15 mouse cellular contexts compared by ENCODE assay signal in the genomic region with DNA sequence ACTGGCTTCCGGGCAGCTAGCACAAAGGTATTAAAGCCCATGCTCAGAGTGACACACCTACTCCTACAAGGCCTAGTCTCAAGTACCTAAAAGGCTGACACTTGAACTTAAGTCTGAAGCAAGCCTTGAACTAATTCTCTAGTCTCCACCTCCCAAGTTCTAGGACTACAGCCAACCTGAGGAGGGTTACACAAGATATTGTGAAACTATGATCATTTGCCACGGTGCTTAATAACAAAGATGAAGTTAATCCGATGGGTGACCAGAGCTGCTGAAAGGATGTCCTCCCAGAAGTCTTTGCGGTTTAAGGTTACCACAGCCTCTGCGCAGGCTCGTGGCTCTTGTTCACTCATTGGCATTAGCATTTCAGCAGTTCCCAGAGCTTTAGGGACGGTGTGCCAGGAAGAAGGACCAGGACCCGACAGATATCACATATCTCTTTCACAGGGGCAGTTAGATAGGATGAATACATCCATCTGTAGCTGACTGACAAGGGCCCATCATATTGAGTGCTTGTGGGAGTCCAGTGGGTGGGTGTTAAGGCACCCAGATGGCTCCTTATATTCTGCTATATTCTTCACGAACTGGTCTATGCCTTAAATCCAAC. TPM values are rescaled to one million over a fixed set of nuclear protein-coding genes. Genes with fewer than 3 reads are reported as not detected.
A peak's percentile ranks its signal among the peaks of the same experiment; 100 is the strongest.
DNase-seq lines count a peak whose midpoint lies in the region; ATAC-seq and TF ChIP-seq lines count a peak whose summit lies in the region.
"Had no signal": no experiment of that assay in that cellular context is flagged by ENCODE, and none has a peak within 500 bp of the region (broad histone marks: within the 10 kb centered on the region; RNA-seq: fewer than 3 reads in every experiment).

No protein-coding gene starts in this region.

- ATAC-seq in liver, embryonic 12.5 days = peak; percentile 83
- ATAC-seq in midbrain, postnatal 0 days (ENCODE audit: low FRiP score) = no peak
- no peak for ATAC-seq in midbrain, embryonic 15.5 days (replicated peaks)
- no peak for ATAC-seq in hindbrain, embryonic 12.5 days (ENCODE audit: low FRiP score)
- ATAC-seq: forebrain, postnatal 0 days had no signal

- peak; percentile 65 for DNase-seq in lung, postnatal 36 days
- no peak for DNase-seq in lung, adult 2 months
- peak; percentile 87 for DNase-seq in c-Kit-positive CD71-positive TER-119-positive erythroid progenitor cells, embryonic 14.5 days (ENCODE audit: low spot score)
- DNase-seq in midbrain, postnatal 0 days (ENCODE audit: low spot score) = no peak
- DNase-seq: cerebellum, postnatal 10 days; forebrain, postnatal 0 days; gastrocnemius, adult 2 months had no signal

- peak overlapping the region; percentile 50; the same call in 1 of the 2 replicates for H3K9ac ChIP-seq in liver, embryonic 12.5 days
- H3K9ac ChIP-seq in midbrain, postnatal 0 days (replicated peaks; ENCODE audit: low read length, poor library complexity, severe bottlenecking) = no peak overlapping the region
- no peak overlapping the region for H3K9ac ChIP-seq in midbrain, embryonic 15.5 days
- no peak overlapping the region for H3K9ac ChIP-seq in hindbrain, embryonic 12.5 days
- H3K9ac ChIP-seq: forebrain, postnatal 0 days; lung, embryonic 15.5 days had no signal

- peaks cover 14% of the 10 kb centered on the region for H3K27me3 ChIP-seq in liver, embryonic 12.5 days (replicated peaks)
- no peaks in the 10 kb centered on the region for H3K27me3 ChIP-seq in midbrain, postnatal 0 days (ENCODE audit: insufficient read depth, low read length)
- H3K27me3 ChIP-seq in midbrain, embryonic 15.5 days (replicated peaks) = no peaks in the 10 kb centered on the region
- H3K27me3 ChIP-seq in hindbrain, embryonic 12.5 days = peaks cover 19% of the 10 kb centered on the region
- H3K27me3 ChIP-seq: megakaryocyte, embryonic 14.5 days had no signal

- H3K4me1 ChIP-seq in lung, adult 2 months (ENCODE audit: control insufficient read depth, insufficient read depth, low read length) = peaks cover 6% of the 10 kb centered on the region
- H3K4me1 ChIP-seq in liver, embryonic 12.5 days = peaks cover 52% of the 10 kb centered on the region
- H3K4me1 ChIP-seq in midbrain, postnatal 0 days (ENCODE audit: insufficient read depth, low read length) = no peaks in the 10 kb centered on the region
- peaks cover 16% of the 10 kb centered on the region for H3K4me1 ChIP-seq in midbrain, embryonic 15.5 days
- peaks cover 16% of the 10 kb centered on the region for H3K4me1 ChIP-seq in hindbrain, embryonic 12.5 days

- TF ChIP-seq CTCF in lung, adult 2 months (IDR thresholded peaks at IDR 0.05; ENCODE audit: insufficient read depth, low read length) = no peak
- TF ChIP-seq CTCF in midbrain, postnatal 0 days (IDR thresholded peaks at IDR 0.05) = no peak

- 0 out of 2 replicates have a peak, but pooled peaks cover 5% of the 10 kb centered on the region for H3K9me3 ChIP-seq in liver, embryonic 12.5 days (replicated peaks)
- H3K9me3 ChIP-seq in midbrain, postnatal 0 days (ENCODE audit: low read length) = no peaks in the 10 kb centered on the region
- H3K9me3 ChIP-seq in midbrain, embryonic 15.5 days = no peaks in the 10 kb centered on the region
- no peaks in the 10 kb centered on the region for H3K9me3 ChIP-seq in hindbrain, embryonic 12.5 days (replicated peaks)
- H3K9me3 ChIP-seq: limb, embryonic 10.5 days; lung, embryonic 15.5 days had no signal

- H3K4me2 ChIP-seq in liver, embryonic 12.5 days = peak overlapping the region; percentile 43
- H3K4me2 ChIP-seq in midbrain, postnatal 0 days (ENCODE audit: low read depth, low read length, poor library complexity, severe bottlenecking) = no peak overlapping the region
- H3K4me2 ChIP-seq in midbrain, embryonic 15.5 days = no peak overlapping the region
- H3K4me2 ChIP-seq in hindbrain, embryonic 12.5 days (replicated peaks) = no peak overlapping the region
- H3K4me2 ChIP-seq: lung, embryonic 15.5 days had no signal

- TF ChIP-seq POLR2A in lung, adult 2 months (IDR thresholded peaks at IDR 0.05; ENCODE audit: borderline replicate concordance, extremely low read depth, low read depth, low read length) = no peak

- H3K27ac ChIP-seq in liver, embryonic 12.5 days = peak overlapping the region; percentile 90
- H3K27ac ChIP-seq in midbrain, postnatal 0 days (ENCODE audit: low read depth, low read length) = no peak overlapping the region
- H3K27ac ChIP-seq in midbrain, embryonic 15.5 days = no peak overlapping the region
- no peak overlapping the region for H3K27ac ChIP-seq in hindbrain, embryonic 12.5 days
- H3K27ac ChIP-seq: gastrocnemius, adult 2 months; left cerebral cortex, adult 2 months; limb, embryonic 10.5 days; lung, embryonic 15.5 days; stomach, postnatal 0 days had no signal

- peaks cover 2% of the 10 kb centered on the region for H3K36me3 ChIP-seq in liver, embryonic 12.5 days
- no peaks in the 10 kb centered on the region for H3K36me3 ChIP-seq in midbrain, postnatal 0 days (ENCODE audit: insufficient read depth, low read length)
- H3K36me3 ChIP-seq in midbrain, embryonic 15.5 days (replicated peaks) = no peaks in the 10 kb centered on the region
- H3K36me3 ChIP-seq in hindbrain, embryonic 12.5 days = no peaks in the 10 kb centered on the region
- H3K36me3 ChIP-seq: lung, embryonic 15.5 days had no signal

- WGBS in lung, adult 2 months = 67% methylated on average over 9 of the region's 9 CpGs
- WGBS in liver, embryonic 12.5 days (ENCODE audit: insufficient replicate concordance) = 47% methylated on average over 9 of the region's 9 CpGs
- WGBS in midbrain, postnatal 0 days = 87% methylated on average over 9 of the region's 9 CpGs
- WGBS in midbrain, embryonic 15.5 days = 84% methylated on average over 9 of the region's 9 CpGs
- 87% methylated on average over 9 of the region's 9 CpGs for WGBS in hindbrain, embryonic 12.5 days

- H3K4me3 ChIP-seq in lung, adult 2 months (replicated peaks; ENCODE audit: extremely low read depth, low read depth, low read length) = no peak overlapping the region
- no peak overlapping the region for H3K4me3 ChIP-seq in liver, embryonic 12.5 days
- no peak overlapping the region for H3K4me3 ChIP-seq in midbrain, postnatal 0 days (ENCODE audit: low read depth, low read length)
- no peak overlapping the region for H3K4me3 ChIP-seq in midbrain, embryonic 15.5 days
- no peak overlapping the region for H3K4me3 ChIP-seq in hindbrain, embryonic 12.5 days
- H3K4me3 ChIP-seq: gastrocnemius, adult 2 months; left cerebral cortex, adult 2 months; limb, embryonic 10.5 days; lung, embryonic 15.5 days; megakaryocyte, embryonic 14.5 days had no signal

RNA-seq across cellular contexts. Expression of a gene that starts 3.6 kb away (rescaled TPM):
- 44.1 and 50.9 TPM in 2 replicates for polyA plus RNA-seq in lung, adult 2 months (2012; rRNA removed)
- polyA plus RNA-seq in liver, embryonic 12.5 days (2016; fragmentation: Nextera tagmentation; extraction: Ambion mirVana) = 20.4 and 21.9 TPM in 2 replicates
- 162 and 220 TPM in 2 replicates for total RNA-seq in midbrain, postnatal 0 days (2014; rRNA removed)
- 81.5 and 88.5 TPM in 2 replicates for polyA plus RNA-seq in midbrain, postnatal 0 days (2015; fragmentation: Nextera tagmentation; extraction: Ambion mirVana)
- 61.4 and 62.1 TPM in 2 replicates for polyA plus RNA-seq in midbrain, embryonic 15.5 days (2015; fragmentation: Nextera tagmentation; extraction: Ambion mirVana)
- polyA plus RNA-seq in hindbrain, embryonic 12.5 days (2016; fragmentation: Nextera tagmentation; extraction: Ambion mirVana) = 11.6 and 14.3 TPM in 2 replicates

RNA-seq across cellular contexts. Expression of a gene that starts 4.2 kb away (rescaled TPM):
- polyA plus RNA-seq in lung, adult 2 months (2012; rRNA removed) = 369 and 428 TPM in 2 replicates
- polyA plus RNA-seq in liver, embryonic 12.5 days (2016; fragmentation: Nextera tagmentation; extraction: Ambion mirVana) = 912 and 924 TPM in 2 replicates
- total RNA-seq in midbrain, postnatal 0 days (2014; rRNA removed) = 511 and 632 TPM in 2 replicates
- 500 and 515 TPM in 2 replicates for polyA plus RNA-seq in midbrain, postnatal 0 days (2015; fragmentation: Nextera tagmentation; extraction: Ambion mirVana)
- 522 and 525 TPM in 2 replicates for polyA plus RNA-seq in midbrain, embryonic 15.5 days (2015; fragmentation: Nextera tagmentation; extraction: Ambion mirVana)
- polyA plus RNA-seq in hindbrain, embryonic 12.5 days (2016; fragmentation: Nextera tagmentation; extraction: Ambion mirVana) = 642 and 670 TPM in 2 replicates

RNA-seq across cellular contexts. Expression of a gene that starts 45.4 kb away (rescaled TPM):
- polyA plus RNA-seq in lung, adult 2 months (2012; rRNA removed) = 19.1 and 23.5 TPM in 2 replicates
- 18.5 and 18.9 TPM in 2 replicates for polyA plus RNA-seq in liver, embryonic 12.5 days (2016; fragmentation: Nextera tagmentation; extraction: Ambion mirVana)
- total RNA-seq in midbrain, postnatal 0 days (2014; rRNA removed) = 43.5 and 58.5 TPM in 2 replicates
- 23.6 and 27.9 TPM in 2 replicates for polyA plus RNA-seq in midbrain, postnatal 0 days (2015; fragmentation: Nextera tagmentation; extraction: Ambion mirVana)
- polyA plus RNA-seq in midbrain, embryonic 15.5 days (2015; fragmentation: Nextera tagmentation; extraction: Ambion mirVana) = 42.5 and 43.5 TPM in 2 replicates
- 42.1 and 44.0 TPM in 2 replicates for polyA plus RNA-seq in hindbrain, embryonic 12.5 days (2016; fragmentation: Nextera tagmentation; extraction: Ambion mirVana)

Comparison
In these comparisons a context has a peak if more than half of its experiments do, and no peak if none do; other contexts are left out.
1. DNase-seq: peak in lung, postnatal 36 days (single experiment) and c-Kit-positive CD71-positive TER-119-positive erythroid progenitor cells, embryonic 14.5 days (single experiment); none in lung, adult 2 months (single experiment) and midbrain, postnatal 0 days (single experiment).